Comparison of ENCODE assay signal across 7 mouse cellular contexts in the genomic region with DNA sequence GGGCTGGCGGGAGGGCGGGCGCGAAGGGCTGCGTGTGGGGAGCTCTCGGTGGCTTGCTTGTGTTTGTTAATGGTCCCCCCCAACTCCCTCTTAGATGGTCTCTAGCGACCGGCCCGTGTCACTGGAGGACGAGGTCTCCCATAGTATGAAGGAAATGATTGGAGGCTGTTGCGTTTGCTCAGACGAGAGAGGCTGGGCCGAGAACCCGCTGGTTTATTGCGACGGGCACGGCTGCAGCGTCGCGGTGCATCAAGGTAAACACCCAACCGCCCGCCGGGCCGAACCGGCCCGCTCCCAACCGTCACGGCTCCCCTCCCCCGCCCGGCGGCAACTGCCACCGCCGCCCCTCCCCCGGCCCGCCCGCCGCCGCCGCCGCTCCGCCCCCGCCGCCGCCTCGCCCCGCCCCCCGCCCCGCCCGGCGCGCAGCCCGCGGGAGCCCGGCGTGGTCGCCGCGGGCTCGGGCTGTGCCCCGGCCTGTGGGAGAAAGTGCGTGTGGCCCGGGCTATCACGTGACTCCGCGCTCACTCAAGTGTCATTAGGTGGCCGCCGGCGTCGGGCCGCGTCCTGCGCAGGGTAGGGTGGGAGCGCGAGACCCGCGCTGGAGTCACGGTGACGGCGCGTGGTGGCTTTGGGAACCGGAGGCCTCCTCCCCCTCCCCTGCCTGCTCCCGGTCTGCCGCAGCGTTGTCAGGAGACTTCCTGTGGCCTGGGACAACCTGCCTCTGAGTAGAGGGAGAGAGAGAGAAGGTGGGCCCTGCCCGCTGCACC. TPM values are rescaled to one million over a fixed set of nuclear protein-coding genes. Genes with fewer than 3 reads are reported as not detected.
DNase-seq lines count a peak whose midpoint lies in the region; ATAC-seq and TF ChIP-seq lines count a peak whose summit lies in the region.

No protein-coding gene starts in this region.

- H3K36me3 ChIP-seq in intestine, postnatal 0 days (ENCODE audit: control insufficient read depth, insufficient read depth) = no peaks in the 10 kb centered on the region
- H3K36me3 ChIP-seq in limb, embryonic 11.5 days (ENCODE audit: control insufficient read depth, insufficient read depth, low read length) = 0 out of 2 replicates have a peak, but pooled peaks cover 2% of the 10 kb centered on the region
- peaks cover 6% of the 10 kb centered on the region; the same call in 1 of the 2 replicates for H3K36me3 ChIP-seq in midbrain, embryonic 12.5 days

- H3K27ac ChIP-seq in intestine, postnatal 0 days (ENCODE audit: low read depth, low read length) = peak overlapping the region; percentile 100
- H3K27ac ChIP-seq in limb, embryonic 11.5 days (replicated peaks; ENCODE audit: low read depth, low read length) = peak overlapping the region; percentile 99
- H3K27ac ChIP-seq in midbrain, embryonic 12.5 days (replicated peaks) = peak overlapping the region; percentile 100

- peak; percentile 48 for ATAC-seq in granulocyte monocyte progenitor cell, adult 5-6 weeks (replicated peaks; ENCODE audit: poor library complexity, severe bottlenecking)
- peak; percentile 58 for ATAC-seq in intestine, postnatal 0 days
- ATAC-seq in limb, embryonic 11.5 days (ENCODE audit: insufficient number of reproducible peaks, low FRiP score, low TSS enrichment, low read depth) = peak; percentile 41
- ATAC-seq in midbrain, embryonic 12.5 days (ENCODE audit: low FRiP score, low read depth) = peak; percentile 83

- H3K27me3 ChIP-seq in intestine, postnatal 0 days (replicated peaks; ENCODE audit: control insufficient read depth, insufficient read depth, low read length) = no peaks in the 10 kb centered on the region
- H3K27me3 ChIP-seq in limb, embryonic 11.5 days (ENCODE audit: control insufficient read depth, insufficient read depth, low read length) = no peaks in the 10 kb centered on the region
- H3K27me3 ChIP-seq in midbrain, embryonic 12.5 days = no peaks in the 10 kb centered on the region

- no peaks in the 10 kb centered on the region for H3K4me1 ChIP-seq in intestine, postnatal 0 days (replicated peaks; ENCODE audit: control insufficient read depth, insufficient read depth, low read length)
- peaks cover 4% of the 10 kb centered on the region for H3K4me1 ChIP-seq in limb, embryonic 11.5 days (ENCODE audit: control insufficient read depth, insufficient read depth, low read length)
- peaks cover 11% of the 10 kb centered on the region for H3K4me1 ChIP-seq in midbrain, embryonic 12.5 days

- WGBS in intestine, postnatal 0 days = under 1% methylated on average over 65 of the region's 85 CpGs
- under 1% methylated on average over 41 of the region's 85 CpGs for WGBS in limb, embryonic 11.5 days
- WGBS in midbrain, embryonic 12.5 days = 0% methylated on average over 45 of the region's 85 CpGs

- H3K9me3 ChIP-seq in intestine, postnatal 0 days (ENCODE audit: control insufficient read depth) = no peaks in the 10 kb centered on the region
- H3K9me3 ChIP-seq in limb, embryonic 11.5 days (ENCODE audit: control insufficient read depth, low read length) = no peaks in the 10 kb centered on the region
- H3K9me3 ChIP-seq in midbrain, embryonic 12.5 days = no peaks in the 10 kb centered on the region

- TF ChIP-seq CTCF in intestine, postnatal 0 days (IDR thresholded peaks at IDR 0.05; ENCODE audit: low read depth) = no peak

- peak overlapping the region; percentile 94 for H3K4me3 ChIP-seq in intestine, postnatal 0 days (ENCODE audit: low read depth, low read length)
- peak overlapping the region; percentile 79 for H3K4me3 ChIP-seq in limb, embryonic 11.5 days (ENCODE audit: low read depth, low read length)
- H3K4me3 ChIP-seq in midbrain, embryonic 12.5 days = peak overlapping the region; percentile 83

- H3K9ac ChIP-seq in intestine, postnatal 0 days (ENCODE audit: low read depth, low read length) = peak overlapping the region; percentile 99
- peak overlapping the region; percentile 99 for H3K9ac ChIP-seq in limb, embryonic 11.5 days (ENCODE audit: low read length)
- H3K9ac ChIP-seq in midbrain, embryonic 12.5 days (replicated peaks) = peak overlapping the region; percentile 98

- peak; percentile 75 for DNase-seq in adrenal gland, adult 8-10 months
- peak; percentile 62 for DNase-seq in embryo, embryonic 11.5 days (ENCODE audit: low read depth, low spot score)
- DNase-seq in limb, embryonic 11.5 days (ENCODE audit: low spot score) = peak; percentile 80
- DNase-seq in spleen, adult 18-20 months = peak; percentile 67 to 77

- H3K4me2 ChIP-seq in intestine, postnatal 0 days (replicated peaks; ENCODE audit: low read depth) = peak overlapping the region; percentile 79
- H3K4me2 ChIP-seq in limb, embryonic 11.5 days (ENCODE audit: low read depth, severe bottlenecking) = peak overlapping the region; percentile 84
- peak overlapping the region; percentile 88 for H3K4me2 ChIP-seq in midbrain, embryonic 12.5 days (replicated peaks)

RNA-seq across cellular contexts. Expression of a gene that starts 10.1 kb away (rescaled TPM):
- total RNA-seq in adrenal gland, adult 8-10 months (2022) = 10 to 100 TPM; 38.8 to 84.1 (median 45.1) TPM
- 76.1 and 128 TPM in 2 replicates for total RNA-seq in granulocyte monocyte progenitor cell, adult 5-6 weeks (2014; fragmentation: Nextera tagmentation)
- total RNA-seq in granulocyte monocyte progenitor cell, adult 5-6 weeks (2017) = 51.8 and 65.0 TPM in 2 replicates
- polyA plus RNA-seq in intestine, postnatal 0 days (2015; fragmentation: Nextera tagmentation; extraction: Ambion mirVana) = 22.6 and 30.1 TPM in 2 replicates
- polyA plus RNA-seq in limb, embryonic 11.5 days (2014; fragmentation: Nextera tagmentation; extraction: Ambion mirVana) = 45.3 and 46.3 TPM in 2 replicates
- 64.9 and 70.4 TPM in 2 replicates for polyA plus RNA-seq in midbrain, embryonic 12.5 days (2016; fragmentation: Nextera tagmentation; extraction: Ambion mirVana)

RNA-seq across cellular contexts. Expression of a gene that starts 16.3 kb away (rescaled TPM):
- 1 to 10 TPM; 2.0 to 5.2 (median 3.5) TPM for total RNA-seq in adrenal gland, adult 8-10 months (2022)
- not detected in 2 replicates for total RNA-seq in granulocyte monocyte progenitor cell, adult 5-6 weeks (2014; fragmentation: Nextera tagmentation)
- total RNA-seq in granulocyte monocyte progenitor cell, adult 5-6 weeks (2017) = not detected in 2 replicates
- 0.95 and 1.2 TPM in 2 replicates for polyA plus RNA-seq in intestine, postnatal 0 days (2015; fragmentation: Nextera tagmentation; extraction: Ambion mirVana)
- polyA plus RNA-seq in limb, embryonic 11.5 days (2014; fragmentation: Nextera tagmentation; extraction: Ambion mirVana) = 11.7 and 13.8 TPM in 2 replicates
- 23.8 and 26.6 TPM in 2 replicates for polyA plus RNA-seq in midbrain, embryonic 12.5 days (2016; fragmentation: Nextera tagmentation; extraction: Ambion mirVana)

RNA-seq across cellular contexts. Expression of a gene that starts 27.6 kb away (rescaled TPM):
- 1 to 10 TPM; 1.1 to 2.4 (median 1.4) TPM for total RNA-seq in adrenal gland, adult 8-10 months (2022)
- not detected in 2 replicates for total RNA-seq in granulocyte monocyte progenitor cell, adult 5-6 weeks (2014; fragmentation: Nextera tagmentation)
- total RNA-seq in granulocyte monocyte progenitor cell, adult 5-6 weeks (2017) = 0.26 TPM in 1 of 2 replicates, not detected in the other
- polyA plus RNA-seq in intestine, postnatal 0 days (2015; fragmentation: Nextera tagmentation; extraction: Ambion mirVana) = 6.3 and 6.8 TPM in 2 replicates
- polyA plus RNA-seq in limb, embryonic 11.5 days (2014; fragmentation: Nextera tagmentation; extraction: Ambion mirVana) = 10.4 and 11.9 TPM in 2 replicates
- 20.5 and 21.5 TPM in 2 replicates for polyA plus RNA-seq in midbrain, embryonic 12.5 days (2016; fragmentation: Nextera tagmentation; extraction: Ambion mirVana)

Comparison
In these comparisons a context has a peak if more than half of its experiments do, and no peak if none do; other contexts are left out.
1. Peak in every context shown above with its lines: DNase-seq, ATAC-seq, H3K4me3 ChIP-seq and H3K27ac ChIP-seq.